Mouse (Mus musculus) E14TG2a.4 (cell line): ENCODE results near the gene Foxo6.

Experiments used
- CTCF ChIP-seq: conservative IDR thresholded peaks from 2 replicates; pipeline ENCODE4 v1.5.1; 2014; ENCODE audit warnings: low read length
- NANOG ChIP-seq: IDR thresholded peaks from 2 replicates; pipeline ENCODE4 v1.6.1; 2014; ENCODE audit warnings: borderline replicate concordance, low read length, mixed read lengths
- POU5F1 ChIP-seq: IDR thresholded peaks from 2 replicates; pipeline ENCODE4 v1.6.1; 2014; ENCODE audit warnings: low read length, borderline replicate concordance

GRCm38 (mm10) chr4:120325051-120325450 is 37.9 kb upstream of the Foxo6 start:
- no peak for TF ChIP-seq CTCF
- TF ChIP-seq POU5F1 = no peak
- TF ChIP-seq NANOG = no peak
